Mouse (Mus musculus) heart, adult 2 months (tissue): Measurements from ENCODE around the gene Kcnmb1. TPM values are rescaled to one million over a fixed set of nuclear protein-coding genes. Genes with fewer than 3 reads are reported as not detected.

Experiments
- DNase-seq, 2 experiments: peaks; one replicate each; pipeline ENCODE4 v3.0.0; 2021
- H3K27ac ChIP-seq: fragments of 200-600 bp; 2 replicates; pipeline ENCODE4 v1.8.1; 2022
- H3K27me3 ChIP-seq: fragments of 200-500 bp; 2 replicates; pipeline ENCODE4 v1.6.1; 2012; ENCODE audit warnings: mild to moderate bottlenecking, low read length, inconsistent platforms, mixed read lengths; ENCODE audit not compliant: control insufficient read depth, insufficient read depth
- H3K36me3 ChIP-seq: fragments of 200-500 bp; 2 replicates; pipeline ENCODE4 v1.6.1; 2012; ENCODE audit warnings: low read length, inconsistent platforms; ENCODE audit not compliant: control insufficient read depth, insufficient read depth
- H3K4me1 ChIP-seq: fragments of 200-500 bp; 2 replicates; pipeline ENCODE4 v1.6.1; 2011; ENCODE audit warnings: low read length; ENCODE audit not compliant: control insufficient read depth, insufficient read depth
- H3K4me3 ChIP-seq: fragments of 200-600 bp; 2 replicates; pipeline ENCODE4 v1.8.1; 2022
- H3K79me2 ChIP-seq: fragments of 200-500 bp; replicated peaks from 2 replicates; pipeline ENCODE4 v1.6.1; 2012; ENCODE audit warnings: mild to moderate bottlenecking, inconsistent platforms, low read length, moderate library complexity, mixed read lengths; ENCODE audit not compliant: control insufficient read depth, insufficient read depth
- H3K9ac ChIP-seq: fragments of 200-500 bp; 2 replicates; pipeline ENCODE4 v1.6.1; 2012; ENCODE audit warnings: low read depth, mild to moderate bottlenecking, control low read depth, inconsistent platforms, low read length, mixed read lengths
- CTCF ChIP-seq: fragments of 200-600 bp; IDR thresholded peaks from 2 replicates; pipeline ENCODE4 v1.8.1; 2022; ENCODE audit warnings: antibody characterized with exemption, mild to moderate bottlenecking, moderate library complexity
- EP300 ChIP-seq: fragments of 200-500 bp; IDR thresholded peaks from 2 replicates; pipeline ENCODE4 v1.6.1; 2011; ENCODE audit warnings: low read depth, low read length, control low read depth; ENCODE audit not compliant: insufficient read depth
- POLR2A ChIP-seq: fragments of 200-500 bp; IDR thresholded peaks from 2 replicates; pipeline ENCODE4 v1.6.1; 2011; ENCODE audit warnings: mild to moderate bottlenecking, low read depth, low read length, control low read depth; ENCODE audit not compliant: insufficient read depth
- WGBS: fragments of 180-500 bp; shearing (Covaris S2); methylation state at CpG from one replicate; pipeline ENCODE4 v1.1.7; 2018; 5-methylcytosine and 5-hydroxymethylcytosine counted together
- intact Hi-C: fragments of 180-260 bp; cut with DNase I; formaldehyde crosslinking; loops from one replicate; pipeline ENCODE4 v1.15.1; 2025
- polyA plus RNA-seq: library from polyadenylated mRNA; depleted of rRNA; stranded (reverse); fragments of >200 nt; gene quantifications from 2 replicates; pipeline ENCODE4 v1.2.3, GENCODE M21; 2012
- total RNA-seq, 2 experiments: library from RNA; stranded (reverse); gene quantifications; 2 replicates each; pipeline ENCODE4 v1.2.3; 2021

Kcnmb1 gene
- total and polyA plus RNA-seq, 3 experiments: 1.0 to 2.1 (median 1.1) TPM

GRCm38 (mm10) chr11:33958713-33959112 lies 4.1 kb upstream of the Kcnmb1 start:
- peak; percentile 68 for TF ChIP-seq CTCF
- no peak for TF ChIP-seq POLR2A
- TF ChIP-seq EP300: no peak
- Histone ChIP-seq H3K79me2 (no peaks in the 10 kb centered on the region), H3K36me3 (no peaks in the 10 kb centered on the region), H3K9ac (no peak overlapping the region), H3K4me1 (no peaks in the 10 kb centered on the region), H3K27me3 (no peaks in the 10 kb centered on the region), H3K27ac (no peak overlapping the region), H3K4me3 (no peak overlapping the region)
- 70% methylated on average over 8 of the region's 8 CpGs for WGBS
- intact Hi-C loops: no loop called here
- peak in 1 of 2 experiments; percentile 49 for DNase-seq

- intact Hi-C loops: no loop called here
- DNase-seq: no peak
- no peak overlapping the region for H3K9ac ChIP-seq
- no peaks in the 10 kb centered on the region for H3K79me2 ChIP-seq
- WGBS: 38% methylated on average over 7 of the region's 7 CpGs
- no peaks in the 10 kb centered on the region for H3K4me1 ChIP-seq
- no peak overlapping the region for H3K27ac ChIP-seq
- no peaks in the 10 kb centered on the region for H3K36me3 ChIP-seq
- H3K27me3 ChIP-seq: no peaks in the 10 kb centered on the region
- no peak for TF ChIP-seq CTCF
- no peak for TF ChIP-seq POLR2A
- no peak for TF ChIP-seq EP300
- no peak overlapping the region for H3K4me3 ChIP-seq
Observed at GRCm38 (mm10) chr11:33962178-33962577, 635 bp upstream of the Kcnmb1 start.

GRCm38 (mm10) chr11:33965380-33965779 lies 2.6 kb downstream of the Kcnmb1 start:
- Histone ChIP-seq H3K36me3 (no peaks in the 10 kb centered on the region), H3K4me3 (no peak overlapping the region), H3K27ac (no peak overlapping the region), H3K79me2 (no peaks in the 10 kb centered on the region), H3K4me1 (no peaks in the 10 kb centered on the region), H3K27me3 (no peaks in the 10 kb centered on the region), H3K9ac (no peak overlapping the region)
- WGBS: 45% methylated on average over 2 of the region's 2 CpGs
- no peak for DNase-seq
- intact Hi-C loops: no loop called here
- TF ChIP-seq EP300: no peak
- no peak for TF ChIP-seq POLR2A
- TF ChIP-seq CTCF: no peak

GRCm38 (mm10) chr11:33967708-33968107 lies 4.9 kb downstream of the Kcnmb1 start:
- Histone ChIP-seq H3K9ac (no peak overlapping the region), H3K36me3 (no peaks in the 10 kb centered on the region), H3K4me3 (no peak overlapping the region), H3K79me2 (no peaks in the 10 kb centered on the region), H3K4me1 (no peaks in the 10 kb centered on the region), H3K27me3 (no peaks in the 10 kb centered on the region), H3K27ac (no peak overlapping the region)
- TF ChIP-seq EP300 (no peak), POLR2A (no peak), CTCF (no peak)
- WGBS: 76% methylated on average over 4 of the region's 4 CpGs
- no peak for DNase-seq
- intact Hi-C loops: no loop called here

GRCm38 (mm10) chr11:33969199-33969598 lies 6.4 kb downstream of the Kcnmb1 start:
- no peaks in the 10 kb centered on the region for H3K4me1 ChIP-seq
- TF ChIP-seq CTCF (no peak), EP300 (no peak), POLR2A (no peak)
- H3K27ac ChIP-seq: no peak overlapping the region
- H3K9ac ChIP-seq: no peak overlapping the region
- H3K27me3 ChIP-seq: no peaks in the 10 kb centered on the region
- DNase-seq: no peak
- intact Hi-C loops: no loop called here
- H3K4me3 ChIP-seq: no peak overlapping the region
- no peaks in the 10 kb centered on the region for H3K36me3 ChIP-seq
- WGBS: 78% methylated on average over 3 of the region's 3 CpGs
- H3K79me2 ChIP-seq: no peaks in the 10 kb centered on the region

- Histone ChIP-seq H3K4me3 (no peak overlapping the region), H3K36me3 (no peaks in the 10 kb centered on the region), H3K27me3 (no peaks in the 10 kb centered on the region), H3K9ac (no peak overlapping the region), H3K4me1 (no peaks in the 10 kb centered on the region), H3K79me2 (no peaks in the 10 kb centered on the region), H3K27ac (no peak overlapping the region)
- TF ChIP-seq CTCF: no peak
- no peak for TF ChIP-seq POLR2A
- no peak for TF ChIP-seq EP300
- WGBS: 48% methylated on average over 7 of the region's 7 CpGs
- intact Hi-C loops: no loop called here
- DNase-seq: no peak
Observed at GRCm38 (mm10) chr11:33972114-33972513, 9.3 kb downstream of the Kcnmb1 start.
